Mouse (Mus musculus): ENCODE data around the gene Fscn2. TPM values are rescaled to one million over a fixed set of nuclear protein-coding genes. Genes with fewer than 3 reads are reported as not detected.

The Fscn2 gene
- total and polyA plus RNA-seq, 3 experiments, result 0.21 TPM; not detected in 2

DNA sequence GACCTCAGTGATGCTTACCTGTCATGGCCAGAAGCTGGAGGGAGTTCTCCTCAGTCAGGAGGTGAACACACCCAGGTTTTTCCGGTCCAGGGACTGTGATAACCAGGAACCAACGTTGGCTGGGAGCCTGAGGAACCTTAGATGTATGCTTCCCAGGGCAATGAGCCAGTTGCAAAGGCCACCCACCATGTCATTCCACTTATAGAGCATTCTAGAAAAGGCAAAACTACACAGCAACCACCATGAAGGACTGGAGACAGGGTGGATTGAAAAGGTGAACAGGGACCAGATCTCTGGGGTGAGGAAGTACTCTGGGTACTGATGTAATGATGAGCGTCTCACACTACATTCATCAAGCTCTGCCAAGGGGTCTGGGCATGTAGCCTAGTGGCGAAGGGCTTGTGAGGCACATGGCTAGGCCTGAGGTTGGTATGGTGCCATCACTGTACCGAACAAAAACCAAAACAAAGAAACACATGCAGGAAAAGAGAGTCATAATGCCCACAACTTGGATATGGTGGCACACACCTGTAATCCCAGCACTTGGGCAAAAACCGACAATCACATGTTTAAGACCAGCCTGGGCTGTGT lies 25.8 kb upstream of the Fscn2 start:
- no peak overlapping the region for H3K27ac ChIP-seq
- H3K9ac ChIP-seq (ENCODE audit: low read depth, low read length), result no peak overlapping the region
- H3K4me1 ChIP-seq (ENCODE audit: control insufficient read depth, insufficient read depth, low read length), result no peaks in the 10 kb centered on the region
- H3K79me2 ChIP-seq (replicated peaks; ENCODE audit: control insufficient read depth, insufficient read depth, low read length), result no peaks in the 10 kb centered on the region
- DNase-seq, result no peak
- 49% methylated on average over 6 of the region's 6 CpGs for WGBS
- intact Hi-C loops (cut with DNase I), result no loop called here
- no peaks in the 10 kb centered on the region for H3K27me3 ChIP-seq (ENCODE audit: control insufficient read depth, insufficient read depth, low read length)
- TF ChIP-seq POLR2A (IDR thresholded peaks at IDR 0.05; ENCODE audit: insufficient read depth, low read depth, low read length), result no peak
- TF ChIP-seq EP300 (IDR thresholded peaks at IDR 0.05; ENCODE audit: insufficient read depth, low read depth, low read length), result no peak
- TF ChIP-seq CTCF (IDR thresholded peaks at IDR 0.05), result no peak
- H3K4me3 ChIP-seq, result no peak overlapping the region
- no peaks in the 10 kb centered on the region for H3K36me3 ChIP-seq (ENCODE audit: control insufficient read depth, insufficient read depth, low read length)

DNA sequence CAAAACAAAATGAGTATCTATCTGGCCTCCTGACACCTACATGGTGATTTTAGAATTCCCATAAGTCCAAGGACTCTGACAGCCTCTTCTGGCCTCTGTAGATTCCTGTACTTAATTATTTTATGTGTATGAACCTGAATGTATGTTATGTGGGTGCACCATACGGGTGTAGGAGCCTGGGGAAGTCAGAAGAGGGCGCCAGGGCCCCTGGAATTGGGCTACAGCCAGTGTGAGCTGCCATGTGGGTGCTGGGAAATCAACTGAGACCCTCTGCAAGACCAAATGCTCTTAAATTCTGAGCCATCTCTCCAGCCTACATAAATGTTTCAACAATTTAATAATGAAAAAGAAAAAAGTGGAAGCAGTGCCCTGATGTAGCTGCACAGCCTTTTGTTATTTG lies 23.9 kb upstream of the Fscn2 start:
- TF ChIP-seq EP300 (IDR thresholded peaks at IDR 0.05; ENCODE audit: insufficient read depth, low read depth, low read length), result no peak
- TF ChIP-seq CTCF (IDR thresholded peaks at IDR 0.05), result 0 out of 2 replicates have a peak, but pooled peaks have one; percentile 7
- H3K36me3 ChIP-seq (ENCODE audit: control insufficient read depth, insufficient read depth, low read length), result no peaks in the 10 kb centered on the region
- no peak overlapping the region for H3K9ac ChIP-seq (ENCODE audit: low read depth, low read length)
- intact Hi-C loops (cut with DNase I), result no loop called here
- no peak for DNase-seq
- H3K79me2 ChIP-seq (replicated peaks; ENCODE audit: control insufficient read depth, insufficient read depth, low read length), result no peaks in the 10 kb centered on the region
- H3K27me3 ChIP-seq (ENCODE audit: control insufficient read depth, insufficient read depth, low read length), result no peaks in the 10 kb centered on the region
- H3K4me3 ChIP-seq, result no peak overlapping the region
- no peaks in the 10 kb centered on the region for H3K4me1 ChIP-seq (ENCODE audit: control insufficient read depth, insufficient read depth, low read length)
- no peak overlapping the region for H3K27ac ChIP-seq
- 55% methylated on average over 2 of the region's 2 CpGs for WGBS

DNA sequence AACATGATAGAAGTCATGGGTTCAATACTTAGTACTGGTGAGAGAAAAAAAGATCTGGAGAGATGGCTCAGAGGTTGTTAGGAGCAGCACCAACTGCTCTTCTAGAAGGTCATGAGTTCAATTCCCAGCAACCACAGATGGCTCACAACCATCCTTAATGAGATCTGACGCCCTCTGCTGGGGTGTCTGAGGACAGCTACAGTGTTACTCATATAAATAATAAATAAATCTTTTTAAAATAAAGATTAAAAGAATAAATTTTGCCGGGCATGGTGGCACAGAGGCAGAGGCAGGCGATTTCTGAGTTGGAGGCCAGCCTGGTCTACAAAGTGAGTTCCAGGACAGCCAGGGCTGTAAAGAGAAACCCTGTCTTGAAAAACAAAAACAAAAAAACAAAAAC lies 22.5 kb upstream of the Fscn2 start:
- no peaks in the 10 kb centered on the region for H3K79me2 ChIP-seq (replicated peaks; ENCODE audit: control insufficient read depth, insufficient read depth, low read length)
- H3K4me1 ChIP-seq (ENCODE audit: control insufficient read depth, insufficient read depth, low read length), result no peaks in the 10 kb centered on the region
- 79% methylated on average over 3 of the region's 3 CpGs for WGBS
- no peaks in the 10 kb centered on the region for H3K36me3 ChIP-seq (ENCODE audit: control insufficient read depth, insufficient read depth, low read length)
- no peak for DNase-seq
- TF ChIP-seq CTCF (IDR thresholded peaks at IDR 0.05) (no peak), POLR2A (IDR thresholded peaks at IDR 0.05; ENCODE audit: insufficient read depth, low read depth, low read length) (no peak), EP300 (IDR thresholded peaks at IDR 0.05; ENCODE audit: insufficient read depth, low read depth, low read length) (no peak)
- no peak overlapping the region for H3K9ac ChIP-seq (ENCODE audit: low read depth, low read length)
- no peak overlapping the region for H3K4me3 ChIP-seq
- intact Hi-C loops (cut with DNase I), result no loop called here
- no peak overlapping the region for H3K27ac ChIP-seq
- H3K27me3 ChIP-seq (ENCODE audit: control insufficient read depth, insufficient read depth, low read length), result no peaks in the 10 kb centered on the region

DNA sequence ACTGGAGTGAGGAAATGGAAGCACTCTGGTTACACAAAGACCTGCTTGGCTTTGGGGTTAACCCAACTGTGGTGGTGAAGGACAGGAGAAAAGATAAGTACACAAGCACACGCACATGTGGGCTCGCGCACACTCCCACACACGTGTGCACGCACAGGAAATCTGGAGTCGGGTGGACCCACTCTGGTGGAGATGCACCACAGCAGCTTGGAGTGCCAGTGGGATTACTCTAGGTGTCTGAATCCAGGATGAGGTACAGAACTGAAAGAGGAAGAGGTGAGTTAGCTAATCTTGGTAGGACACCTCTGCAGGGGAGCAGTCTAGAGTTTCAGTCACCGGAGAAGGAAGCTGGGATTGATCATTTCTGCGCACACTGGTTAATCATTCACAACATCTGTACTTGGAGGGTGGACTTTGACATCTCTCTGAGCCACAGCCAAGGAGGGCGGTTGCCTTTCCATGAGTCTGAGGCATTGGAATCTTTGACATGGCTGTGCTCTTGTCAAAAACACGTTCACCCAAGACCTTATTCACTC lies 21.3 kb upstream of the Fscn2 start:
- H3K4me1 ChIP-seq (ENCODE audit: control insufficient read depth, insufficient read depth, low read length), result peaks cover under 1% of the 10 kb centered on the region; the same call in 1 of the 2 replicates
- DNase-seq, result no peak
- TF ChIP-seq CTCF (IDR thresholded peaks at IDR 0.05) (no peak), EP300 (IDR thresholded peaks at IDR 0.05; ENCODE audit: insufficient read depth, low read depth, low read length) (no peak), POLR2A (IDR thresholded peaks at IDR 0.05; ENCODE audit: insufficient read depth, low read depth, low read length) (no peak)
- peaks cover under 1% of the 10 kb centered on the region for H3K36me3 ChIP-seq (ENCODE audit: control insufficient read depth, insufficient read depth, low read length)
- intact Hi-C loops (cut with DNase I), result no loop called here
- H3K27me3 ChIP-seq (ENCODE audit: control insufficient read depth, insufficient read depth, low read length), result no peaks in the 10 kb centered on the region
- H3K79me2 ChIP-seq (replicated peaks; ENCODE audit: control insufficient read depth, insufficient read depth, low read length), result no peaks in the 10 kb centered on the region
- no peak overlapping the region for H3K27ac ChIP-seq
- 79% methylated on average over 10 of the region's 10 CpGs for WGBS
- no peak overlapping the region for H3K9ac ChIP-seq (ENCODE audit: low read depth, low read length)
- no peak overlapping the region for H3K4me3 ChIP-seq

DNA sequence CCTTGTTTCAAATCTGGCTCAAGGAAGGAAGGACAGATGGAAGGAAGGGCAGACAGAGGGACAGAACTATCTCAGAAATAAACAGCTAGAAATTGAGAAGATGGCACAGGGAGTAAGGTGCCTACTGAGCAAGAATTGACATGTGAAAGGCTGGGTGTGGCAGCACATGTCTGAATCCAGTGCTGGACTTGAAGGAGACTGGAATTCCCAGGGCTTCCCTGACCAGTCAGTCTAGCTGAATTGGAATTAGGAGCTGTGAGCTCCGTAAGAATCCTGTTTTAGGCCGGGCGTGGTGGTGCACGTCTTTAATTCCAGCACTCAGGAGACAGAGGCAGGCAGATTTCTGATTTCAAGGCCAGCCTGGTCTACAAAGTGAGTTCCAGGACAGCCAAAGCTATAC lies 19.7 kb upstream of the Fscn2 start:
- DNase-seq, result no peak
- 93% methylated on average over 4 of the region's 4 CpGs for WGBS
- intact Hi-C loops (cut with DNase I), result no loop called here
- Histone ChIP-seq H3K27me3 (ENCODE audit: control insufficient read depth, insufficient read depth, low read length) (no peaks in the 10 kb centered on the region), H3K36me3 (ENCODE audit: control insufficient read depth, insufficient read depth, low read length) (peaks cover 5% of the 10 kb centered on the region), H3K27ac (no peak overlapping the region), H3K79me2 (replicated peaks; ENCODE audit: control insufficient read depth, insufficient read depth, low read length) (no peaks in the 10 kb centered on the region), H3K4me1 (ENCODE audit: control insufficient read depth, insufficient read depth, low read length) (peaks cover 5% of the 10 kb centered on the region), H3K9ac (ENCODE audit: low read depth, low read length) (no peak overlapping the region), H3K4me3 (no peak overlapping the region)
- TF ChIP-seq EP300 (IDR thresholded peaks at IDR 0.05; ENCODE audit: insufficient read depth, low read depth, low read length), result no peak
- no peak for TF ChIP-seq CTCF (IDR thresholded peaks at IDR 0.05)
- no peak for TF ChIP-seq POLR2A (IDR thresholded peaks at IDR 0.05; ENCODE audit: insufficient read depth, low read depth, low read length)

DNA sequence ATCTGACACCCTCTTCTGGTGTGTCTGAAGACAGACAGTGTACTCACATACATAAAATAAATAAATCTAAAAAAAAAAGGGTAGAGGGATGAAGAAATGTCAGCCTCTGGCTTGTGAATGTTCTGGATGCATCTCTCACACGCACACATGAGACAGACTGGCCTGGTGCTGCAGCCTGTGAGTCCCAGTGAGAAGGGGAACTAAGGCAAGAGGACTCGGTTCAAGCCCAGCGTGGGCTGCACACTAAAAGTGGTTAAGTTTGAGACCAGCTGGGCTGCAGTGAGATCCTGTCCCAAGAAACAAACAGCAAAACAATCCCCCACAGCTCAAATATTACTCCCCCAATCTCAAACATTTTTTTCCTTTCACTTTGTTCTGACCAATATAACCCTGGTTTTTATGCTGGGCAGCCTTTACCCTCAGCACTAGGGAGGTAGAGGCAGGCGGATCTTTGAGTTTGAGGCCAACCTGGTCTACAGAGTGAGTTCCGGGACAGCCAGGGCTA lies 18.6 kb upstream of the Fscn2 start:
- no peak overlapping the region for H3K27ac ChIP-seq
- no peak overlapping the region for H3K9ac ChIP-seq (ENCODE audit: low read depth, low read length)
- H3K4me3 ChIP-seq, result no peak overlapping the region
- peaks cover 5% of the 10 kb centered on the region for H3K36me3 ChIP-seq (ENCODE audit: control insufficient read depth, insufficient read depth, low read length)
- intact Hi-C loops (cut with DNase I), result no loop called here
- no peaks in the 10 kb centered on the region; the same call in 1 of the 2 replicates for H3K79me2 ChIP-seq (replicated peaks; ENCODE audit: control insufficient read depth, insufficient read depth, low read length)
- 94% methylated on average over 5 of the region's 5 CpGs for WGBS
- TF ChIP-seq CTCF (IDR thresholded peaks at IDR 0.05), result no peak
- no peak for TF ChIP-seq POLR2A (IDR thresholded peaks at IDR 0.05; ENCODE audit: insufficient read depth, low read depth, low read length)
- no peak for TF ChIP-seq EP300 (IDR thresholded peaks at IDR 0.05; ENCODE audit: insufficient read depth, low read depth, low read length)
- DNase-seq, result no peak
- H3K27me3 ChIP-seq (ENCODE audit: control insufficient read depth, insufficient read depth, low read length), result no peaks in the 10 kb centered on the region
- H3K4me1 ChIP-seq (ENCODE audit: control insufficient read depth, insufficient read depth, low read length), result peaks cover 5% of the 10 kb centered on the region

Measured in heart, adult 2 months (tissue).